Mouse (Mus musculus): ENCODE data around the gene Cox20. TPM values are rescaled to one million over a fixed set of nuclear protein-coding genes. Genes with fewer than 3 reads are reported as not detected.

Cox20 gene
- polyA plus RNA-seq, 1 experiment = 26.5 TPM

GRCm38 (mm10) chr1:178303425-178303824 lies 15.5 kb upstream of the Cox20 start:
- TF ChIP-seq EP300 (IDR thresholded peaks at IDR 0.05; ENCODE audit: insufficient read depth, low read depth, low read length) (no peak), CTCF (IDR thresholded peaks at IDR 0.05; ENCODE audit: low read depth, low read length) (no peak)
- no peak overlapping the region for H3K27ac ChIP-seq (ENCODE audit: insufficient read depth, low read length)
- no peaks in the 10 kb centered on the region for H3K4me1 ChIP-seq (ENCODE audit: control insufficient read depth, insufficient read depth, low read length)

DNA sequence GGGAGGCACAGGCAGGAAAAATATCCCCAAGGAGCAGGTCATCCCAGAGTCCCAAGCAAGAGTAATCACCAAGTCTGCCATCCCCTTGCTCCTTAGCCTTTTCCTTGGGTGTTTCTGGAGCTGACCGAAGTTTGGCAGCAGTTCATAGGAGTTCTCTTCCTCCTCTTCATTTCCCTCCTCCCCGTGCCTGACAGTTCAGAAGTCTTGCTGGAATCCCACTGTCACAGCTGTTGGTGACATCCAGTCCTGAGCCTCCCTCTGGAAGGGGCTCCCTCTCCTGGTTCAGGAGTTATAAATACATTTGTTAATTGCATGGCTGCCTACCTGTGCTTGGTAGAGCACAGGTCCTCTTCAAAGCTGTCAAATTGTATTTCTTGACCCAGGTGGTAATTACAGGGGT lies 9.4 kb upstream of the Cox20 start:
- TF ChIP-seq POLR2A (IDR thresholded peaks at IDR 0.05; ENCODE audit: insufficient read depth, low read length) (no peak), EP300 (IDR thresholded peaks at IDR 0.05; ENCODE audit: insufficient read depth, low read depth, low read length) (no peak)

More at GRCm38 (mm10) chr1:178303425-178303824, 15.5 kb upstream of the Cox20 start:
- H3K27me3 ChIP-seq (ENCODE audit: control insufficient read depth, insufficient read depth, low read length, poor library complexity, severe bottlenecking) = no peaks in the 10 kb centered on the region
- H3K9me3 ChIP-seq (replicated peaks; ENCODE audit: control insufficient read depth, insufficient read depth, low read length, poor library complexity, severe bottlenecking) = peaks cover 10% of the 10 kb centered on the region
- no peaks in the 10 kb centered on the region for H3K36me3 ChIP-seq (ENCODE audit: control insufficient read depth, insufficient read depth, low read length, poor library complexity, severe bottlenecking)
- no peak overlapping the region for H3K4me3 ChIP-seq (ENCODE audit: low read depth, low read length)
- no peak overlapping the region for H3K9ac ChIP-seq (ENCODE audit: low read depth, poor library complexity, severe bottlenecking)

DNA sequence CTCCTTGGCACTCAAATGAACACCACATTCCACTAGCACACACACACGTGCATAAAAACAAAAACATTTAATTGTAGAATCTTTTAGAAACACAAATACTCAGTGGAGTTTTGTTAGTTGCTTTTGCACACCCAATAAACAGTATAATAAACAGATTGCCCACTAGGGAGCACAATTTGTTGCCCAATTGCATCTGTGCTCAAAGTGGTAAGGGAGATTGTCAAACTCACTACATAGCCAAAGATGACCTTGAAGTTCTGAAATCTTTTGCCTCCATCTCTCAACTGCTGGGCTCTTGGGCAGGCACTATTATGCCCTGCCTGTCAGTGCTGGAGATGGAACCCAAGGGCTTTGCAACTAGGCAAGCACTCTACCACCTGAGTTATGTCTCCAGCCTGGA lies 8.8 kb upstream of the Cox20 start:
- Histone ChIP-seq H3K9ac (ENCODE audit: low read depth, poor library complexity, severe bottlenecking) (no peak overlapping the region), H3K9me3 (replicated peaks; ENCODE audit: control insufficient read depth, insufficient read depth, low read length, poor library complexity, severe bottlenecking) (no peaks in the 10 kb centered on the region; the same call in 1 of the 2 replicates), H3K36me3 (ENCODE audit: control insufficient read depth, insufficient read depth, low read length, poor library complexity, severe bottlenecking) (no peaks in the 10 kb centered on the region), H3K27ac (ENCODE audit: insufficient read depth, low read length) (no peak overlapping the region), H3K4me1 (ENCODE audit: control insufficient read depth, insufficient read depth, low read length) (no peaks in the 10 kb centered on the region), H3K4me3 (ENCODE audit: low read depth, low read length) (no peak overlapping the region), H3K27me3 (ENCODE audit: control insufficient read depth, insufficient read depth, low read length, poor library complexity, severe bottlenecking) (no peaks in the 10 kb centered on the region)
- TF ChIP-seq CTCF (IDR thresholded peaks at IDR 0.05; ENCODE audit: low read depth, low read length) (no peak), POLR2A (IDR thresholded peaks at IDR 0.05; ENCODE audit: insufficient read depth, low read length) (no peak), EP300 (IDR thresholded peaks at IDR 0.05; ENCODE audit: insufficient read depth, low read depth, low read length) (no peak)

More for the DNA sequence above, 9.4 kb upstream of the Cox20 start:
- Histone ChIP-seq H3K36me3 (ENCODE audit: control insufficient read depth, insufficient read depth, low read length, poor library complexity, severe bottlenecking) (no peaks in the 10 kb centered on the region), H3K9me3 (replicated peaks; ENCODE audit: control insufficient read depth, insufficient read depth, low read length, poor library complexity, severe bottlenecking) (no peaks in the 10 kb centered on the region; the same call in 1 of the 2 replicates), H3K4me1 (ENCODE audit: control insufficient read depth, insufficient read depth, low read length) (no peaks in the 10 kb centered on the region), H3K27me3 (ENCODE audit: control insufficient read depth, insufficient read depth, low read length, poor library complexity, severe bottlenecking) (no peaks in the 10 kb centered on the region), H3K4me3 (ENCODE audit: low read depth, low read length) (no peak overlapping the region), H3K9ac (ENCODE audit: low read depth, poor library complexity, severe bottlenecking) (no peak overlapping the region), H3K27ac (ENCODE audit: insufficient read depth, low read length) (no peak overlapping the region)

GRCm38 (mm10) chr1:178313039-178313597 lies 5.8 kb upstream of the Cox20 start:
- Histone ChIP-seq H3K36me3 (ENCODE audit: control insufficient read depth, insufficient read depth, low read length, poor library complexity, severe bottlenecking) (no peaks in the 10 kb centered on the region), H3K9ac (ENCODE audit: low read depth, poor library complexity, severe bottlenecking) (no peak overlapping the region), H3K27me3 (ENCODE audit: control insufficient read depth, insufficient read depth, low read length, poor library complexity, severe bottlenecking) (no peaks in the 10 kb centered on the region), H3K4me1 (ENCODE audit: control insufficient read depth, insufficient read depth, low read length) (no peaks in the 10 kb centered on the region), H3K4me3 (ENCODE audit: low read depth, low read length) (no peak overlapping the region), H3K9me3 (replicated peaks; ENCODE audit: control insufficient read depth, insufficient read depth, low read length, poor library complexity, severe bottlenecking) (no peaks in the 10 kb centered on the region; the same call in 1 of the 2 replicates), H3K27ac (ENCODE audit: insufficient read depth, low read length) (no peak overlapping the region)
- TF ChIP-seq CTCF (IDR thresholded peaks at IDR 0.05; ENCODE audit: low read depth, low read length) = no peak
- no peak for TF ChIP-seq POLR2A (IDR thresholded peaks at IDR 0.05; ENCODE audit: insufficient read depth, low read length)
- no peak for TF ChIP-seq EP300 (IDR thresholded peaks at IDR 0.05; ENCODE audit: insufficient read depth, low read depth, low read length)

- H3K27ac ChIP-seq (ENCODE audit: insufficient read depth, low read length) = no peak overlapping the region
- TF ChIP-seq EP300 (IDR thresholded peaks at IDR 0.05; ENCODE audit: insufficient read depth, low read depth, low read length) (no peak), CTCF (IDR thresholded peaks at IDR 0.05; ENCODE audit: low read depth, low read length) (no peak), POLR2A (IDR thresholded peaks at IDR 0.05; ENCODE audit: insufficient read depth, low read length) (no peak)
These were observed 4.7 kb upstream of the Cox20 start for GRCm38 (mm10) chr1:178314236-178314635.

GRCm38 (mm10) chr1:178317275-178318001 lies 1.5 kb upstream of the Cox20 start:
- Histone ChIP-seq H3K4me1 (ENCODE audit: control insufficient read depth, insufficient read depth, low read length) (no peaks in the 10 kb centered on the region), H3K9me3 (replicated peaks; ENCODE audit: control insufficient read depth, insufficient read depth, low read length, poor library complexity, severe bottlenecking) (no peaks in the 10 kb centered on the region; the same call in 1 of the 2 replicates), H3K27me3 (ENCODE audit: control insufficient read depth, insufficient read depth, low read length, poor library complexity, severe bottlenecking) (no peaks in the 10 kb centered on the region), H3K9ac (ENCODE audit: low read depth, poor library complexity, severe bottlenecking) (peak overlapping the region; percentile 88; the same call in 1 of the 2 replicates), H3K36me3 (ENCODE audit: control insufficient read depth, insufficient read depth, low read length, poor library complexity, severe bottlenecking) (peaks cover 19% of the 10 kb centered on the region), H3K27ac (ENCODE audit: insufficient read depth, low read length) (no peak overlapping the region), H3K4me3 (ENCODE audit: low read depth, low read length) (no peak overlapping the region)
- TF ChIP-seq EP300 (IDR thresholded peaks at IDR 0.05; ENCODE audit: insufficient read depth, low read depth, low read length) = no peak
- no peak for TF ChIP-seq POLR2A (IDR thresholded peaks at IDR 0.05; ENCODE audit: insufficient read depth, low read length)
- TF ChIP-seq CTCF (IDR thresholded peaks at IDR 0.05; ENCODE audit: low read depth, low read length) = no peak

More at GRCm38 (mm10) chr1:178314236-178314635, 4.7 kb upstream of the Cox20 start:
- Histone ChIP-seq H3K9me3 (replicated peaks; ENCODE audit: control insufficient read depth, insufficient read depth, low read length, poor library complexity, severe bottlenecking) (no peaks in the 10 kb centered on the region; the same call in 1 of the 2 replicates), H3K4me3 (ENCODE audit: low read depth, low read length) (no peak overlapping the region), H3K36me3 (ENCODE audit: control insufficient read depth, insufficient read depth, low read length, poor library complexity, severe bottlenecking) (no peaks in the 10 kb centered on the region), H3K9ac (ENCODE audit: low read depth, poor library complexity, severe bottlenecking) (no peak overlapping the region), H3K27me3 (ENCODE audit: control insufficient read depth, insufficient read depth, low read length, poor library complexity, severe bottlenecking) (no peaks in the 10 kb centered on the region), H3K4me1 (ENCODE audit: control insufficient read depth, insufficient read depth, low read length) (no peaks in the 10 kb centered on the region)

All from ES-Bruce4 (cell line).